Mouse (Mus musculus) limb, embryonic 15.5 days (tissue): Measurements from ENCODE around the gene Klrg2. TPM values are rescaled to one million over a fixed set of nuclear protein-coding genes. Genes with fewer than 3 reads are reported as not detected.

Experiments used
- ATAC-seq: fragments of 200-750 bp; cut with Nextera tagmentation; 2 replicates; pipeline ENCODE4 v1.8.0; 2017; ENCODE audit warnings: low read depth, moderate TSS enrichment; ENCODE audit not compliant: insufficient number of reproducible peaks, low FRiP score, low TSS enrichment
- H3K27ac ChIP-seq: fragments of 300-500 bp; sonication (generic); 2 replicates; pipeline ENCODE4 v1.5.1; 2015; ENCODE audit warnings: moderate library complexity, mild to moderate bottlenecking, inconsistent platforms
- H3K27me3 ChIP-seq: fragments of 300-500 bp; sonication (generic); 2 replicates; pipeline ENCODE4 v1.6.1; 2015; ENCODE audit warnings: inconsistent platforms
- H3K36me3 ChIP-seq: fragments of 300-500 bp; sonication (generic); 2 replicates; pipeline ENCODE4 v1.6.1; 2015; ENCODE audit warnings: inconsistent platforms
- H3K4me1 ChIP-seq: fragments of 300-500 bp; sonication (generic); 2 replicates; pipeline ENCODE4 v1.6.1; 2015; ENCODE audit warnings: inconsistent platforms
- H3K4me2 ChIP-seq: fragments of 300-500 bp; sonication (generic); 2 replicates; pipeline ENCODE4 v1.6.1; 2015; ENCODE audit warnings: mild to moderate bottlenecking, inconsistent platforms
- H3K4me3 ChIP-seq: fragments of 300-500 bp; sonication (generic); 2 replicates; pipeline ENCODE4 v1.5.1; 2015; ENCODE audit warnings: mild to moderate bottlenecking, inconsistent platforms
- H3K9ac ChIP-seq: fragments of 300-500 bp; sonication (generic); 2 replicates; pipeline ENCODE4 v1.6.1; 2015; ENCODE audit warnings: inconsistent platforms
- H3K9me3 ChIP-seq: fragments of 300-500 bp; sonication (generic); 2 replicates; pipeline ENCODE4 v1.6.1; 2016; ENCODE audit warnings: inconsistent platforms
- WGBS: fragments of 180-500 bp; shearing (Covaris S2); methylation state at CpG from one replicate; pipeline ENCODE4 v1.1.7; 2015; 5-methylcytosine and 5-hydroxymethylcytosine counted together
- polyA plus RNA-seq: library from polyadenylated mRNA; unstranded; fragments of >200 nt; fragmentation: Nextera tagmentation; extraction: Ambion mirVana; gene quantifications from 2 replicates; pipeline ENCODE4 v1.2.1, GENCODE M21; 2015

The Klrg2 gene
- polyA plus RNA-seq, 1 experiment from 2014 or later = 4.4 TPM

GRCm38 (mm10) chr6:38627081-38627480, 10.0 kb downstream of the Klrg2 start:
- no peaks in the 10 kb centered on the region for H3K27me3 ChIP-seq
- ATAC-seq = no peak
- no peak overlapping the region for H3K9ac ChIP-seq
- 89% methylated on average over 4 of the region's 4 CpGs for WGBS
- no peak overlapping the region for H3K4me3 ChIP-seq
- H3K27ac ChIP-seq = no peak overlapping the region
- no peaks in the 10 kb centered on the region for H3K9me3 ChIP-seq
- no peaks in the 10 kb centered on the region for H3K4me1 ChIP-seq
- H3K4me2 ChIP-seq = no peak overlapping the region
- H3K36me3 ChIP-seq = peaks cover 14% of the 10 kb centered on the region

GRCm38 (mm10) chr6:38626086-38626485, 11.0 kb downstream of the Klrg2 start:
- Histone ChIP-seq H3K4me2 (no peak overlapping the region), H3K4me1 (no peaks in the 10 kb centered on the region), H3K27ac (no peak overlapping the region), H3K27me3 (no peaks in the 10 kb centered on the region), H3K9ac (no peak overlapping the region), H3K9me3 (no peaks in the 10 kb centered on the region), H3K36me3 (peaks cover 14% of the 10 kb centered on the region), H3K4me3 (no peak overlapping the region)
- 87% methylated on average over 5 of the region's 5 CpGs for WGBS
- no peak for ATAC-seq

GRCm38 (mm10) chr6:38624439-38624838, 12.6 kb downstream of the Klrg2 start:
- no peak for ATAC-seq
- no peak overlapping the region for H3K27ac ChIP-seq
- no peaks in the 10 kb centered on the region for H3K27me3 ChIP-seq
- H3K36me3 ChIP-seq = peaks cover 17% of the 10 kb centered on the region
- H3K4me2 ChIP-seq = no peak overlapping the region
- no peaks in the 10 kb centered on the region for H3K4me1 ChIP-seq
- WGBS = 60% methylated on average over 1 of the region's 1 CpGs
- H3K9me3 ChIP-seq = no peaks in the 10 kb centered on the region
- no peak overlapping the region for H3K9ac ChIP-seq
- H3K4me3 ChIP-seq = no peak overlapping the region

- Histone ChIP-seq H3K9ac (no peak overlapping the region), H3K36me3 (peaks cover 26% of the 10 kb centered on the region), H3K4me3 (no peak overlapping the region), H3K27ac (no peak overlapping the region), H3K4me1 (no peaks in the 10 kb centered on the region), H3K4me2 (no peak overlapping the region), H3K9me3 (no peaks in the 10 kb centered on the region), H3K27me3 (no peaks in the 10 kb centered on the region)
- WGBS = 90% methylated on average over 2 of the region's 2 CpGs
- no peak for ATAC-seq
Observed at GRCm38 (mm10) chr6:38623457-38623856, 13.6 kb downstream of the Klrg2 start.

- no peaks in the 10 kb centered on the region for H3K9me3 ChIP-seq
- WGBS = 89% methylated on average over 1 of the region's 1 CpGs
- H3K4me2 ChIP-seq = no peak overlapping the region
- no peaks in the 10 kb centered on the region for H3K27me3 ChIP-seq
- no peak overlapping the region for H3K9ac ChIP-seq
- H3K4me1 ChIP-seq = no peaks in the 10 kb centered on the region
- ATAC-seq = no peak
- H3K36me3 ChIP-seq = peaks cover 33% of the 10 kb centered on the region
- no peak overlapping the region for H3K27ac ChIP-seq
- no peak overlapping the region for H3K4me3 ChIP-seq
Observed at GRCm38 (mm10) chr6:38622406-38622805, 14.6 kb downstream of the Klrg2 start.

GRCm38 (mm10) chr6:38609892-38610291, 27.1 kb downstream of the Klrg2 start:
- no peaks in the 10 kb centered on the region for H3K9me3 ChIP-seq
- no peak for ATAC-seq
- no peak overlapping the region for H3K4me3 ChIP-seq
- H3K4me1 ChIP-seq = no peaks in the 10 kb centered on the region
- H3K27ac ChIP-seq = no peak overlapping the region
- peaks cover 41% of the 10 kb centered on the region for H3K36me3 ChIP-seq
- no peak overlapping the region for H3K9ac ChIP-seq
- no peaks in the 10 kb centered on the region for H3K27me3 ChIP-seq
- H3K4me2 ChIP-seq = no peak overlapping the region
- WGBS = 55% methylated on average over 2 of the region's 2 CpGs

- H3K9me3 ChIP-seq = no peaks in the 10 kb centered on the region
- H3K4me2 ChIP-seq = no peak overlapping the region
- no peak overlapping the region for H3K27ac ChIP-seq
- peaks cover 50% of the 10 kb centered on the region for H3K36me3 ChIP-seq
- no peak overlapping the region for H3K4me3 ChIP-seq
- no peak for ATAC-seq
- no peaks in the 10 kb centered on the region for H3K4me1 ChIP-seq
- H3K27me3 ChIP-seq = no peaks in the 10 kb centered on the region
- WGBS = 89% methylated on average over 4 of the region's 4 CpGs
- no peak overlapping the region for H3K9ac ChIP-seq
Observed at GRCm38 (mm10) chr6:38597481-38597880, 39.6 kb downstream of the Klrg2 start.

- H3K9me3 ChIP-seq = no peaks in the 10 kb centered on the region
Observed at GRCm38 (mm10) chr6:38581711-38582110, 55.3 kb downstream of the Klrg2 start.

GRCm38 (mm10) chr6:38580112-38580857, 56.8 kb downstream of the Klrg2 start:
- no peaks in the 10 kb centered on the region for H3K9me3 ChIP-seq
- 96% methylated on average over 3 of the region's 3 CpGs for WGBS
- H3K4me2 ChIP-seq = no peak overlapping the region
- no peak overlapping the region for H3K27ac ChIP-seq
- H3K4me1 ChIP-seq = no peaks in the 10 kb centered on the region
- H3K4me3 ChIP-seq = no peak overlapping the region
- no peaks in the 10 kb centered on the region for H3K27me3 ChIP-seq
- H3K36me3 ChIP-seq = peaks cover 40% of the 10 kb centered on the region
- no peak overlapping the region for H3K9ac ChIP-seq
- no peak for ATAC-seq

More at GRCm38 (mm10) chr6:38581711-38582110, 55.3 kb downstream of the Klrg2 start:
- Histone ChIP-seq H3K27me3 (no peaks in the 10 kb centered on the region), H3K36me3 (peaks cover 50% of the 10 kb centered on the region), H3K27ac (no peak overlapping the region), H3K4me3 (no peak overlapping the region), H3K4me2 (no peak overlapping the region), H3K4me1 (no peaks in the 10 kb centered on the region), H3K9ac (no peak overlapping the region)
- 83% methylated on average over 3 of the region's 3 CpGs for WGBS
- ATAC-seq = no peak

- Histone ChIP-seq H3K36me3 (peaks cover 38% of the 10 kb centered on the region), H3K27me3 (no peaks in the 10 kb centered on the region), H3K27ac (no peak overlapping the region), H3K4me1 (no peaks in the 10 kb centered on the region), H3K4me2 (no peak overlapping the region), H3K9me3 (no peaks in the 10 kb centered on the region), H3K4me3 (no peak overlapping the region), H3K9ac (no peak overlapping the region)
- no peak for ATAC-seq
- 81% methylated on average over 2 of the region's 2 CpGs for WGBS
Observed at GRCm38 (mm10) chr6:38576096-38576495, 60.9 kb downstream of the Klrg2 start.
